Mouse (Mus musculus) heart, postnatal 0 days (tissue): ENCODE measurements around the gene Mybpc1.

Experiments used
- CTCF ChIP-seq: IDR thresholded peaks from 2 replicates; pipeline ENCODE4 v1.5.1; 2016; ENCODE audit warnings: antibody characterized with exemption, control low read depth, low read depth
- EP300 ChIP-seq: IDR thresholded peaks from 2 replicates; pipeline ENCODE4 v1.6.1; 2016; ENCODE audit warnings: antibody characterized with exemption, low read depth

DNA sequence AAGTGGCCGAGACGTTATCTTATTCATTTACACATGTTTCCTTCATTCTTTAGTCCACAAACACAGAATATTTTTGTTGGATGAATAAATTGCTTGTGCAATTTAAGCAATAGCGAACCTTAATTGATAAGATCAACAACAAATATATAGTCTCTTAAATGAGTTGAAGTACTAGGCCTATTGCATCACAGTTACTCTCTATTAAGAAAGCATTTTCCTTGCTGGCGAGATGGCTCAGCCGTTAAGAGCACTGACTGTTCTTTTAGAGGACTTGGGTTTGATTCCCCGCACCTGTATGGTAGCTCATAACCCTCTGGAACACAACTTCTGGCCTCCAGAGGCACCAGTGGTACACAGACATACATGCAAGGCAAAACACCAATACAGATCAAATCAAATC is 47.9 kb downstream of the Mybpc1 start:
- TF ChIP-seq CTCF (no peak), EP300 (no peak)
